Mouse (Mus musculus): ENCODE measurements at regions not wholly inside any gene's neighbourhood (a gene's known extent, or its start where the extent isn't known, plus 50 kb on each side); places are given as distances from the start of the nearest gene placed in this dataset.
A peak's percentile ranks its signal among the peaks of the same experiment; 100 is the strongest.

DNA sequence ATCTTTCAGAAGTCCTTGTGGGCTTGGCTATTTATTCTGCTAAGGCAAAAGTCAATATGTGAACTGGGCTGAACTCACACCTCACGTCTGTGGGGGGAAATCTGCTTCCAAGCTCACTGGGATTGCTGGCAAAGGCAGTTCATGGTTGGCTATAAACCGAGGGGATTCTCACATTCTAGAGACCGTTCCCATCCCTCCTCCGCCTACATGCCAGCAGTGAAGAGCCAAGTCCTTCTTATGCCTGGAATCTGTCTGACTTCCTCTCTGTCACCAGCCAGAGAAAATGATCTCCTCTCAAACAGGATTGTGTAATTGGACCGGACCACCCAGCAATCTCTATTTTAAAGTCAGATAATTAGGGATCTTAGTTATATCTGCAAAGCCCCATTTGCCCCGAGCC lies 212.4 kb upstream of the Daam1 start:
- no peak overlapping the region for H3K4me3 ChIP-seq
- no peak overlapping the region for H3K27ac ChIP-seq
- peak; percentile 38 for DNase-seq
- intact Hi-C loops (cut with DNase I) = no loop called here
- no peak for TF ChIP-seq CTCF (IDR thresholded peaks at IDR 0.05)

DNA sequence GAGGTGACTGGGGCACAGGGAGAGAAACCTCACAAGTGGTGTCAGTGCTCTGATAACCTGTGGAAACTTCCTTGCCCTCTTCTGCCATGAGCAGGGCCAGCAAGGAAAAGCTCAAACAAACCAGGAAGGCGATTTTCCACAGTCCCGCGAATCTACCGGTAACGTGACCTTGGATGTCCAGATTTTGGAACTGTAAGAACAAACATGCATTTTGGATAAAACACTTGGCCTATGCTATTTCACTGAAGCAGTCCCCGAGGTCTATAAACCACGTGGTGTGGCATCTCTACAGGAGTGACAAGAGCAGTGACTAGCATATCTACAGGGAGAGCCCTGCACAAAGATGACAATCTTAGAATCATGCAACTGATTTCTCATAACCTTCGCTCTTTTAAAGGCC lies 211.9 kb upstream of the Daam1 start:
- Histone ChIP-seq H3K27ac (no peak overlapping the region; the same call in 1 of the 2 replicates), H3K4me3 (no peak overlapping the region)
- no peak for TF ChIP-seq CTCF (IDR thresholded peaks at IDR 0.05)
- no peak for DNase-seq
- intact Hi-C loops (cut with DNase I) = no loop called here

DNA sequence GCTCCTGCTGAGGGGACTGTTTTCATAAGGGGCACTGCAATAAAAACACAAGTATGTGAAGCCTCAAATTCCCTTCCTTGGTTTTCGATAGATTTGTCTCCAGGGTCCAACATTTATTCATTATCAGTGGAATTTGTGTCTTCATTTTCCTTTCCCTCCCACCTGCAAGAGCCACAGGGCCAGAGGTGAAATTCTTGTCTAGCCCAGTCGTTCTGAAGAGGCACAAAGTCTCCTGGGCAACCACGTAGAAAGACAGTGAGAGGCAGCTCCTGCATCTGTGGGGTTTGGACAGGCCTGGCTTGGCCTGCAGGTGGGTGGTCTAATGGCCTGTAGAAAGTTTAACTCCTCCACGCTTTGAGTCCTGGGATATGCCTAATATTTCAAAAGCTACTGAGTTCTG lies 211.3 kb upstream of the Daam1 start:
- no peak for DNase-seq
- Histone ChIP-seq H3K4me3 (no peak overlapping the region), H3K27ac (no peak overlapping the region)
- TF ChIP-seq CTCF (IDR thresholded peaks at IDR 0.05) = no peak
- intact Hi-C loops (cut with DNase I) = no loop called here

DNA sequence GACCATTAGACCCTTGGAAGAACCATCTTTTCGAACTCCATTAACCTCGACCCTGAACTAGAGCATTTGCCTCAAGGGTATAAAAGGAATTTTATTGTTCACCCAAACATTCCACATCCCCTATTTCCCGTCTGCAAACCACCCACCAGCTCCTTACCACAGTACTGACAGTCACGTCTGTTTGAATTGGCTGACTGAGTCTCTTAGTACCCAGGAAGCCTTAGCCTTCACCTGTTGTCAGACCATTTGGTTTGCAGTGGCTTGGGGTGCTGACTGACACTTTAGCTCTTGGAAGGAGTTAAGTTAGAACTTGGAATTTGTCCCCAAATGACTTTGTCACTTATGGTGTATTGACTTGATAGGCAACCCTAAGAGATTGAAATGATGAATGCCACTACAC lies 209.3 kb upstream of the Daam1 start:
- no peak for TF ChIP-seq CTCF (IDR thresholded peaks at IDR 0.05)
- DNase-seq = no peak
- no peak overlapping the region for H3K27ac ChIP-seq
- no peak overlapping the region for H3K4me3 ChIP-seq
- intact Hi-C loops (cut with DNase I) = no loop called here

DNA sequence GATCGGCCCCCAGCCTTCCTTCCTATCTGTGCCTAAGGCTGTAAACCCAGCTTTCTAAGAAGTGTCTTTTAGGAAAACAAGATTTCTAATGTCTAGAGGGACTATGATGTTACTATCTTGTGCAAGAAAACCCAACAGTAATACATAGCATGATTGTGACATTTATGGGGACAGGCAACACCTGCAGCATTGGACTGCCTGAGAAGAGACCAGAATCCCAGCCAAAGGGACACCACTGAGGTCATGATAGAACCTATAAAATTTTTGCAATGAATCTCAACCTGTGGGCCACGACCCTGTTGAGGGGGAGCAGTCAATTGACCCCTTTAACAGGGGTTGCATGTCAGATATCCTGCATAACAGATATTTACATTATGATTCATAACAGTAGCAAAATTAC lies 208.1 kb upstream of the Daam1 start:
- no peak for DNase-seq
- intact Hi-C loops (cut with DNase I) = no loop called here
- Histone ChIP-seq H3K4me3 (no peak overlapping the region), H3K27ac (peak overlapping the region; percentile 73)
- no peak for TF ChIP-seq CTCF (IDR thresholded peaks at IDR 0.05)

DNA sequence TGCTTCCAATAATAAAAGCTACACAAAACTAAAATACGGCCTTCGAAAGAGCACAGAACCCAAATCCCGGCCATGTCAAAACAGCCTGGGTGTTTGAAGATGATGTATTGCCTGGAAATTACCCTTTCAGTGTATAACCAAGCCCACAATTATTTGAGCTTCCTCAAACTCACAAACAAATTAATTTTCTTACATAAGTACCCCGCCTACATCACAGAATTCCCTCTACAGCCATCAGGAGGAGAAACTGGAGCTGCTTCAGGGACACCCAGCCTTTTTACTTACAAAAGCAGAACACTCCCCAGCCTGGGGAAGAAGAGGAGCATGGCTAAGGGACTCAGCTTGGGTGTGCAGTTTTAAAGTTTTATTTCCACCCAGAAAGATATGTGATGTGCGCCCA lies 207.6 kb upstream of the Daam1 start:
- TF ChIP-seq CTCF (IDR thresholded peaks at IDR 0.05) = no peak
- H3K4me3 ChIP-seq = no peak overlapping the region
- peak; percentile 33 for DNase-seq
- H3K27ac ChIP-seq = peak overlapping the region; percentile 73
- intact Hi-C loops (cut with DNase I) = no loop called here

DNA sequence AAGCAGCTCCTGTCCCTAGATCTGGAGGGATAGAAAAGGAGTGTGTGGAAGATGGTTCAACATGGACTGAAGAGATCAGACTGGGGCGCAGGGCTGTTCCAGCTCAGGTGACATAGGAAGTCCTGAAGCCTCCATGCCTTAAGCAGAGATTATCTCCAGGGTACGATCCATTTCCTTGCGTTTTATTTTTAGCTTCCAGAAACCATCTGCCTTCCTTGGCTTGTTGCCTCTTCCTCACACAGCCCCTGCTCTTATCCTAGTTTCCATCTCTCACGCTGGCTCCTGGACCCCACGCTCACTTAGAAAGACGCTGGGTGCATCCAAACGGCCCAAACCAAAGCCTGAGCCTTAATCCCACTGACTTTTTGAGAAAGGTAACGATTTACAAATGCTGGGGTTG lies 206.8 kb upstream of the Daam1 start:
- no peak for TF ChIP-seq CTCF (IDR thresholded peaks at IDR 0.05)
- Histone ChIP-seq H3K27ac (peak overlapping the region; percentile 73), H3K4me3 (no peak overlapping the region)
- intact Hi-C loops (cut with DNase I) = no loop called here
- no peak for DNase-seq

DNA sequence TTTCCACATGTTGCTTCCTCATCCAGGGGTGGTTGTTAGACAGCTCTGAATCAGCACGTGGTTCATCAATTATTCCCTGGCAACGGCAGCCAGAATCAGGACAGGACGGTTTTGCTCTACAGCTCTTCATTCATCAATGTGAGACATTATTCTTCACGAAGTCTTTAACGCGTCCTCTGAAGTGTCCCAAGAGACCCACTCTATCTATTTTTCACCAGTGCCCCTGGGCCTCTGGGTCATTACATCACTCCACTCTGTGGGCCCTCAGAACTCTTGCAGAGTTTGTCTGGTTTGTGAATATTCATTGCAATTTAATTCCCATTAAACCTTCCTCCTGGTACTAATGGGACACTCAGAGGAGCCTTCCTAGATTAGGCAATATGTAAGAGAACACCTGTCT lies 206.2 kb upstream of the Daam1 start:
- no peak for DNase-seq
- intact Hi-C loops (cut with DNase I) = no loop called here
- TF ChIP-seq CTCF (IDR thresholded peaks at IDR 0.05) = no peak
- H3K27ac ChIP-seq = peak overlapping the region; percentile 73; the same call in 1 of the 2 replicates
- no peak overlapping the region for H3K4me3 ChIP-seq

DNA sequence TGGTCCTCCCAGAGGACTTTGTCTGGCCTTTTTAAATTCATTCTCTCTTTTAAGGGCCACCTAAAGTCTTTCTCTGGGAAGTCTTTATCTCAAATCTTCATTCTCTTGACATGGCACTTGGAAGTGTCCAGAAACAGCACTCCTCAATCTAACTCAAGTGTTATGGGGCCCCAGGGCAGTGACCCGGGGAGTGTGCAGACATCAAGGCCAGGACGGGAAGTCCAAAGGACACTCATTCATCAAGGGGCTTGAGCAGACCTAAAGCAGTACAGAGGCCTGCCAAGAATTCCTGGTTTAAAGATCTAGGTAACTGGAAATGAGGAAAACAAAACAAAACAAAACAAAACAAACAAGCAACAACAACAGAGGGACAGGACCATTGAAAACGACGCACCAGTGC lies 205.8 kb upstream of the Daam1 start:
- no peak for TF ChIP-seq CTCF (IDR thresholded peaks at IDR 0.05)
- intact Hi-C loops (cut with DNase I) = no loop called here

DNA sequence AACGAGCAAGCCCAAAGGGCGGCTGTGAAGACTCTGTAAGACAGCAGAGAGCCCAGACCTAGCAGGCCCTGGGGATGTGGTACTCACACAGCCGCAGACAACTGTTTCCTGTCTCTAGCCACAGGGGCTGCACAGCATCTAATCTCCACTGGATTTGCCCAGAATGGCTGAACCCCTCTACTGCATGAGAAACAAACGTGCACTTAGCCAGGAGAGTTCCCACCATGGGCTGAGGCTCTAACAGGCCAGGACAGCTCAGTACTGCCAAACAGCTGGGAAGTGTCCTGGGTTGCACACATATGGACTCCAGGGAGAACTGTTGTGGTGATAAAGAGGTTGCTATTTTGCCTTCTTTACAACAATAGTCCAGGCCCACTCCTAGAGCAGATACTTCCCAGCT lies 204.1 kb upstream of the Daam1 start:
- intact Hi-C loops (cut with DNase I) = no loop called here
- peak; percentile 38 for DNase-seq
- no peak for TF ChIP-seq CTCF (IDR thresholded peaks at IDR 0.05)
- H3K27ac ChIP-seq = peak overlapping the region; percentile 59
- no peak overlapping the region for H3K4me3 ChIP-seq

More for the DNA sequence above, 205.8 kb upstream of the Daam1 start:
- DNase-seq = no peak
- H3K4me3 ChIP-seq = no peak overlapping the region
- no peak overlapping the region; the same call in 1 of the 2 replicates for H3K27ac ChIP-seq

DNA sequence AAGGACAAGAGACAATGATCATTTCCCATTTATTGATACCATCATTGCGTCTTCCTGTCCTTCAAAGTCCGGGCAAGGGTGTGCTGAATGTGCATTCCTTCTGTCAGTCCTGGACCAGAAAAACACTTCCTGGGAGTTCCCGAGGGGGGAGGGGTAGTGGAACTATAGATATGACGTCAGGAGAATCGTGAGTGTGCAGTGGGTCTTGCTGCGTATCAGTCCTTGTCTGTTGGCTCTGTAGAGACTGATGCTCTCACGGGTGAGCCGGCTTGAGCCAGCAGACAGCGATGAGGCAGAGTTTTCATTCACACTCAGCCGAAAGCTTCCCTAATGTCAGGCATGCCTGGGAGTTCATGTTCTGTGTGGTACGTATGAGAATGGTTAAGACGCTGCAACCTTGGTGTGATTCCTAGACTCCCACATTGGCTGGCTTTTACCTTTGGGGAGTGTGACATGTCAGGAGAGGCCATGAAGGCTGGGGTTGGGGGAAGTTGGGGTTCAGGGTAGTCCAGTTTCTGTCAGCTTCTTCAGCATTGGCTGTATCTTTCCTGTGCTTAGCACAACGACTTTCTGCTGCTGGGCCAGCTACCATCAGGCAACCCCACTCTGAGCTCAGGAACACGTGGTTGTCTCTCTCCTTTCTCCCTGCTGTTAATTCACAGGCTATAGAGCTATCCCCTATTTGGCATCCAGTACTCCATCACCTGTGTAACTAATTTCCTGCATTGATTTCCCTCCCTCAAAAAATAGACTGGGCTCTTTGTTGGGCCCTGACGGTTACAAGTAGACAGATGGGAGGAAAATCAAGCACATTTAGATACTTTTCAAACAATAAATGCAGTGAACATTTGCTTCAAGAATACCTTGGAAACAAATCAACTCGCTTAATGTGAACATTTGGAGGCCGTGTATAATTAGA lies 203.2 kb upstream of the Daam1 start:
- H3K4me3 ChIP-seq = no peak overlapping the region
- no peak for DNase-seq
- intact Hi-C loops (cut with DNase I) = no loop called here
- peak overlapping the region; percentile 59 for H3K27ac ChIP-seq
- no peak for TF ChIP-seq CTCF (IDR thresholded peaks at IDR 0.05)

DNA sequence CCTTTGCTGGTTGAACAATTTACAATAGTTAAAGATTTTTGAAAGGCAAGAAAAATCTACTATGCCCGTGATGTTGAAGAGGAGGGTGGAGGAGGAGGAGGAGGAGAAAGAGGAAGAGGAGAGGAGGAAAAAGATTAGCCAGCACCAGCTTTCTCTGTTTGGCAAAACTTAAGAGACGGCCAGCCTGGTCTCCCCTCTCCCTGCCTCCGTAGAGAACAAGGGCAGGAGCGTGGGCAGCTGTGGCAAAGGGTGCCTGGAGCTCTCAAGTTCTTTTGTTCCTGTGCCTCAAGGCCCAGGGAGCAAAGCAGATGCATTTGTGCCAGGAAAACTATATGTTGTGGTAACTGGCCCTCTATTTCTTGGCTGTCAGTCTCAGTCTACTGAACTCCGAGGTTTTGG lies 202.5 kb upstream of the Daam1 start:
- Histone ChIP-seq H3K4me3 (no peak overlapping the region), H3K27ac (no peak overlapping the region)
- DNase-seq = no peak
- intact Hi-C loops (cut with DNase I) = no loop called here
- no peak for TF ChIP-seq CTCF (IDR thresholded peaks at IDR 0.05)

DNA sequence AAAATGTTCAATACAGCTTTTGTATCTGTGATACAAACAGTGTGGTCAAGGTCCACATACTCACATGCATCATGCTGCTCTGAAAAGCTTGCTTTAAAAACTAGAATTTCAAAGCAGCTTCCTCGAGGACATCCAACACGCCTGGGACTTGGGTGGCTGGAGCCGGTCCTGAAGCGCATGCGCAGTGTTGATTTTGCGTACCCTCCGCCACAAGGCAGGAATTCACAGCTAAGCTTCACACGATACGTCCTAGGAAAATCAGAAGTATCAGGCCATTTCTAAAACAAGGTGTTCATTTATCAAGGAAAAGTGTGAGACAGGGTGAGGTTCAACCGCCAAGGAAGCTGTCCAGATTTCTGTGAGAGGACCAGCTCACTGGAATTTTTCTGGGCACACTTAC lies 202.1 kb upstream of the Daam1 start:
- Histone ChIP-seq H3K4me3 (no peak overlapping the region), H3K27ac (no peak overlapping the region)
- DNase-seq = no peak
- TF ChIP-seq CTCF (IDR thresholded peaks at IDR 0.05) = no peak
- intact Hi-C loops (cut with DNase I) = no loop called here

DNA sequence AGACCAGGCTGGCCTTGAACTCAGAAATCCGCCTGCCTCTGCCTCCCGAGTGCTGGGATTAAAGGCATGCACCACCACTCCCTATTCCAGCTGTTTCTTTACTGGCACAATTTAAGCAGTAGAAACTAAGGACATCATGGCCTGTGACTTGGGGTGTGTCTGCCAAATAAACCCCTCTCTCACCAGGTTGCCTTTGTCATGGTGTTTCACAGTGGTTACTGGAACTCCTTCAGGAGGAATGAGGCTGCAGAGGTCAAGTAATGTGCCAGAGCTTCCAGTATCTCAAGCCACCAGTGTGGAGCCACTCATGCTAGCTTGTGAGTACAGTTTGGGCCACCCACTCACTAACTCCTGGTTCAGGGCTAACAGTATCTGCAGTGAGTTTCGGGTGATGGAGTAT lies 200.5 kb upstream of the Daam1 start:
- no peak for TF ChIP-seq CTCF (IDR thresholded peaks at IDR 0.05)
- Histone ChIP-seq H3K27ac (no peak overlapping the region), H3K4me3 (no peak overlapping the region)
- DNase-seq = no peak
- intact Hi-C loops (cut with DNase I) = no loop called here

Measured in gastrocnemius, adult 2 months (tissue).